Mouse (Mus musculus) lung, adult 2 months (tissue): ENCODE results near the gene Gm44790. TPM values are rescaled to one million over a fixed set of nuclear protein-coding genes. Genes with fewer than 3 reads are reported as not detected.
"Not testable (repeated sequence)": the region's sequence is repeated elsewhere in the genome, so short reads cannot be mapped to it uniquely, and the experiment has no call there.

Experiments used
- DNase-seq: peaks from one replicate; pipeline ENCODE4 v3.0.0; 2022
- H3K4me1 ChIP-seq: fragments of 200-500 bp; 2 replicates; pipeline ENCODE4 v1.6.1; 2011; ENCODE audit warnings: low read length; ENCODE audit not compliant: control insufficient read depth, insufficient read depth
- H3K4me3 ChIP-seq: fragments of 200-500 bp; replicated peaks from 2 replicates; pipeline ENCODE3; 2011; ENCODE audit warnings: low read depth, mild to moderate bottlenecking, control low read depth, low read length; ENCODE audit errors: extremely low read depth
- CTCF ChIP-seq: fragments of 200-500 bp; IDR thresholded peaks from 2 replicates; pipeline ENCODE4 v1.5.1; 2011; ENCODE audit warnings: mild to moderate bottlenecking, low read length, control low read depth; ENCODE audit not compliant: insufficient read depth
- POLR2A ChIP-seq: fragments of 200-500 bp; IDR thresholded peaks from 2 replicates; pipeline ENCODE4 v1.6.1; 2011; ENCODE audit warnings: low read depth, mild to moderate bottlenecking, control low read depth, low read length, borderline replicate concordance; ENCODE audit errors: extremely low read depth
- WGBS: fragments of 180-500 bp; shearing (Covaris S2); methylation state at CpG from one replicate; pipeline ENCODE4 v1.1.7; 2018; 5-methylcytosine and 5-hydroxymethylcytosine counted together
- polyA plus RNA-seq: library from polyadenylated mRNA; depleted of rRNA; stranded (reverse); fragments of >200 nt; gene quantifications from 2 replicates; pipeline ENCODE4 v1.2.3, GENCODE M21; 2012; rRNA removed

Gm44790 gene
- polyA plus RNA-seq, 1 experiment, result 6.9 TPM

GRCm38 (mm10) chr6:86481871-86482270 is 55.4 kb downstream of the Gm44790 start:
- H3K4me3 ChIP-seq, result no peak overlapping the region
- peaks cover 26% of the 10 kb centered on the region for H3K4me1 ChIP-seq
- no peak for DNase-seq
- 91% methylated on average over 5 of the region's 5 CpGs for WGBS
- TF ChIP-seq POLR2A (no peak), CTCF (no peak)

- DNase-seq, result no peak
- TF ChIP-seq CTCF (no peak), POLR2A (no peak)
- Histone ChIP-seq H3K4me3 (no peak overlapping the region), H3K4me1 (peaks cover 12% of the 10 kb centered on the region)
- WGBS, result 71% methylated on average over 7 of the region's 7 CpGs
Observed at GRCm38 (mm10) chr6:86485943-86486640, 59.6 kb downstream of the Gm44790 start.

- peak; percentile 77 for DNase-seq
- Histone ChIP-seq H3K4me1 (peaks cover 10% of the 10 kb centered on the region; the same call in 1 of the 2 replicates), H3K4me3 (peak overlapping the region; percentile 53)
- WGBS, result 4% methylated on average over 24 of the region's 24 CpGs
- TF ChIP-seq POLR2A (peak; percentile 98; the same call in 1 of the 2 replicates), CTCF (no peak)
Observed at GRCm38 (mm10) chr6:86487358-86488148, 61.1 kb downstream of the Gm44790 start.

- 25% methylated on average over 3 of the region's 3 CpGs for WGBS
- DNase-seq, result no peak
- no peak for TF ChIP-seq CTCF
- TF ChIP-seq POLR2A, result no peak
- Histone ChIP-seq H3K4me1 (peaks cover 10% of the 10 kb centered on the region; the same call in 1 of the 2 replicates), H3K4me3 (no peak overlapping the region)
Observed at GRCm38 (mm10) chr6:86488149-86488485, 61.7 kb downstream of the Gm44790 start.

GRCm38 (mm10) chr6:86489945-86490344 is 63.5 kb downstream of the Gm44790 start:
- TF ChIP-seq POLR2A, result no peak
- no peak for TF ChIP-seq CTCF
- DNase-seq, result no peak
- WGBS, result 90% methylated on average over 2 of the region's 2 CpGs
- H3K4me3 ChIP-seq, result no peak overlapping the region
- peaks cover 13% of the 10 kb centered on the region for H3K4me1 ChIP-seq

GRCm38 (mm10) chr6:86490413-86490812 is 64.0 kb downstream of the Gm44790 start:
- DNase-seq, H3K4me3 ChIP-seq: not testable (repeated sequence)
- peaks cover 13% of the 10 kb centered on the region for H3K4me1 ChIP-seq
- WGBS, result 93% methylated on average over 8 of the region's 8 CpGs

GRCm38 (mm10) chr6:86493469-86494263 is 67.2 kb downstream of the Gm44790 start:
- H3K4me1 ChIP-seq, result peaks cover 14% of the 10 kb centered on the region
- 37% methylated on average over 13 of the region's 13 CpGs for WGBS
- no peak for DNase-seq
- no peak for TF ChIP-seq CTCF
- TF ChIP-seq POLR2A, result no peak
- H3K4me3 ChIP-seq, result no peak overlapping the region

GRCm38 (mm10) chr6:86494767-86495166 is 68.3 kb downstream of the Gm44790 start:
- 94% methylated on average over 7 of the region's 7 CpGs for WGBS
- TF ChIP-seq CTCF (no peak), POLR2A (no peak)
- Histone ChIP-seq H3K4me1 (peaks cover 14% of the 10 kb centered on the region), H3K4me3 (no peak overlapping the region)
- no peak for DNase-seq

Other genes starting within 250 kb of the Gm44790 start
- gene Tgfa, start 231.4 kb upstream of the Gm44790 start, polyA plus RNA-seq, result 8.2 and 11.2 TPM in 2 replicates
- 8.3 and 8.5 TPM in 2 replicates for gene Fam136a, start 61.0 kb upstream of the Gm44790 start, polyA plus RNA-seq
- 30.3 and 36.8 TPM in 2 replicates for gene Snrpg, start 55.4 kb upstream of the Gm44790 start, polyA plus RNA-seq
- 25.6 and 28.6 TPM in 2 replicates for gene Pcyox1, start 29.5 kb upstream of the Gm44790 start, polyA plus RNA-seq
- gene Tia1, start 22.4 kb upstream of the Gm44790 start, polyA plus RNA-seq, result 12.8 and 22.0 TPM in 2 replicates
- gene C87436, start 11.7 kb downstream of the Gm44790 start, polyA plus RNA-seq, result 10.4 and 13.4 TPM in 2 replicates
- 161 TPM in 2 replicates for gene Pcbp1, start 99.7 kb downstream of the Gm44790 start, polyA plus RNA-seq
- gene Asprv1, start 201.5 kb downstream of the Gm44790 start, polyA plus RNA-seq, result 0.43 and 263 TPM in 2 replicates
- 14.8 and 19.1 TPM in 2 replicates for gene Mxd1, start 242.5 kb downstream of the Gm44790 start, polyA plus RNA-seq